Mouse (Mus musculus) monocyte, adult 2 months (primary cell): ENCODE data around the gene Adam19.
A peak's percentile ranks its signal among the peaks of the same experiment; 100 is the strongest.
"Not testable (repeated sequence)": the region's sequence is repeated elsewhere in the genome, so short reads cannot be mapped to it uniquely, and the experiment has no call there.

Experiments
- DNase-seq, 2 experiments: peaks; one replicate each; pipeline ENCODE4 v3.0.0; 2022; ENCODE audit warnings: low spot score in 2 of 2, low read depth in 1 of 2

The Adam19 gene

DNA sequence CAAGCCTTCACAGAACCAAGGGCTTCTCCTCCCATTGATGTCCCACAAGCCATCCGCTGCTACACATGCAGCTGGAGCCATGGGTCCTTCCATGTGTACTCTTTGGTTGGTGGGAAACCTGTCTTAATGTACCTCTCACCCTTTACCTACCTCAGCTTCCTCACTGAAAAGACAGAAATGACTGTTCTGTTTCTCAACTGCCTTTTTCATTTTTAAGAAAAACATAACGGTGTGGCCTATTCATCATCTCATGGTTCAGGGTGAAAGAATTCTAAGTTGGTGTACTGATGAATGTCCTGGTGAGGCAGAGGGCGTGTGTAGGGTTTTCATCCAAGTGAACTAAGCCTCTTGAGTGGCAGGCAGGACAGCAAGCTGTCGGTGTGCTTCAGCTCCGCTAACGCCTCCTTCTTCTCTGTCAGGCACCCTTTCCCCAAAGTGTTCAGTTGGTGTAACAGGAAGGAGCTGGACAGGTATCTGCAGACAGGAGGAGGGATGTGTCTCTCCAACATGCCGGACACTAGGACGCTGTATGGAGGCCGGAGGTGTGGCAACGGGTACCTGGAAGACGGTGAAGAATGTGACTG, 71.1 kb downstream of the Adam19 start:
- DNase-seq, result no peak

DNA sequence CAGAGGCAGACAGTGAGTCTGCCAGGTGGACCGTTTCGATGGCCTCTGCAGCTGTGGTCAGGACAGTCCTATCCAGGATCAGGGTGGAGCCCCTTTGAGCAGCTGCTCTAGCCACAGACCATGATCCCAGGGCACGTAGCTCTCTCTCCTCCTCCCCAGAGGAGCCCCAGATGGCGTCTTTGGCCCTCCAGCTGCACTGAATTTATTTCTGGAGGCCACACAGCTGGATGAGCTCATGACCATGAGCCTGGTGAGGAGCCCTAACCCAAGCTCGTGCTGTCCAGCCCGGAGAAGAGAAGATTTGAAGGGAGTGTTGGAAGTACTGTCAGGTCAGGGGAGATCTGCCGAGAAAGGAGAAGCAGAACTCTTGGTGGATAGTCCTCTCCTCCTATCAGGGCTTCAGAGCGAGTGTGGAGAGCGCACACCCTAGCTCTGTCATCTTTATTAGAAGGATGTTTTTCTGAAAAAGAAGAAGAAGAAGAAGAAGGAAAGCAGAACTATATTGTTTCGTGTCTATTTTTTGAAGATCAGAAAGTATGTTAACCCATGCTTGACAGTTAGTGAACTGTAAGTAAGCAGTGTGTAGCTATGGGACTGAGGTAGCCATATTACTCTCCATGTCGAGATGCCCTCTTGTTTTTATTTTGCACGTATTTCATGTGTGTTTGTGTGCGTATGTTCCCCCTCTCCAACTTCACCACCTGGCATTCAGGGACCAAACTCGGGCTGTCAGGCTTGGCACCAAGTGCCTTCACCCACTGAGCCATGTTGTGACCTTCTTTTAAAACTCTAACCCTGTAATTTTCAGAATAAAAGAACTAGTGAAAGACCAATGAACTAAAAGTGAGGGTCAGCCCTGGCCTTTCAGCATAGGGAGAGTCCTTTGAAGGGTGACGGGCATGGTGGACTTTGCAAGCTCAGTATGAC, 72.1 kb downstream of the Adam19 start:
- peak; percentile 45 to 53 for DNase-seq

DNA sequence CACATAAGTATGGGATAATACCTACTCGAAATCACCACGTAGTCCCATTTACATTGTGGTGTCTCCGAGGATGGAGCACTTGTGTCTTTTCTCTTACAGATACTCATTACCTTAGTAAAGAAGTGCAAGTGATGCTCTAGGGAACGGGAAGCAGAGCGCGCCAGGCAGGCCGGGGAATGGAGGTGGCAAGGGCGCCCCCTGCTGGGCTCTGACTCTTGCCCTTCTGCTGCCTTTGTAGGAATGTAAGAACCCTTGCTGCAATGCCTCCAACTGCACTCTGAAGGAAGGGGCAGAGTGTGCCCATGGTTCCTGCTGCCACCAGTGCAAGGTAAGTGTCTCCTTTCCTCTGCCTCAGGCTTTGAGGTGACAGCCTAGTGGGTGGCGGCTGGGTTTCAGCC, 72.8 kb downstream of the Adam19 start:
- DNase-seq, result peak in 1 of 2 experiments; percentile 67

DNA sequence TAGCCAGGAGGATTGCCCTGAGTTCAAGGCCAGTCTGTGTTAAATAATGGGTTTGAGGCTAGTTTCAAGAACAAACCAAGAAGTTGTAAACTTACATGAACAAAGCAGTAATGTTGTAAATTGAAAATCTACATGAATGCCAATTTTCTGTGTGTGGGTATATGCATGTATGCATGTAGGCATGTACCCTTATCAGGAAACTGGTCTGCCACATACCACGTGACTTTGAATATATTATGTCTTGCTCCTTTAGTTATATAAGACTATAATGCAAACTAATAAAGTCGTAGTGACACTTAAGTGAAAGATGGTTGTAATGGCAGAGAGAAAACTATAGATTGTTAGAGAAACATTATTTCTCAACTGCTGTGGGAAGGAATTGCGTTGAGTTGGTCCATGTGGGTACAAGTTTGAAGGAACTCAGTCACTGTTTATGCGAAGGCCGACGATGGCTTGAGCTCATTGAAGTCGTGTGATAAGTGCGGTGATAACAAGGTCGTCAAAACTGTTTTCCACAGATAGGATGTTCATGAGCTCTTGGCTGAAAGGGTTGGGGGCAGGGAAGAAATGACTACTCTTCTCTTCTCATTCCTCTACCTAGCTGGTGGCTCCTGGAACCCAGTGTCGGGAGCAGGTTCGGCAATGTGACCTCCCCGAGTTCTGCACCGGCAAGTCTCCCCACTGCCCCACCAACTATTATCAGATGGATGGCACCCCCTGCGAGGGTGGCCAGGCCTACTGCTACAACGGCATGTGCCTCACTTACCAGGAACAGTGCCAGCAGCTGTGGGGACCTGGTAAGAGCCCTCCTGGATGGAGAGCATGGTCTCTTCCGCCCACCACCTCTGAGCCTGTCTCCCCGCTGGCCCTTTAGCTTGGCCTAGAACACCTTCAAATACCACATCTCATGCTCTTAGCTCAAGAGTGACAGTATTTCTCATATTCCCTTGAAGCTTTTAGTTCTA, 75.5 kb downstream of the Adam19 start:
- DNase-seq, result no peak

DNA sequence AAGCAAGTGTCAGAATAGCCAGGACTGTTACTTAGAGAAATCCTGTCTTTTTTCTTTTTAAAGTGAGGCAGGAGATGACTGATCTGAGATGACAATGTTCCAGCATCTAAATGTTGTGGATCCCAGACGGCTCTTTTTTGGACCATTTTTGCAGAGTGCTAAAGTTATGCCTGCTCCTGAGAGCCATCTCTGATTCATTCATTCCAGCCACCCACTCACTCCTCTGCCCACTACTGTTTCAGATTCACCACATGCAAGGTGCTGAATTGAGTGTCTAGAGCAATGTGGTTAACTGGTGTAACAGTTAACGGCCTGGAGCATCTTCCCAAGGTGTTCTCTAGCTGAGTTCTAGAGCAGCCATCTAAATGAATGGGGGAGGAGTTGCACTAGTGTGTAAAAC, 79.1 kb downstream of the Adam19 start:
- no peak for DNase-seq

DNA sequence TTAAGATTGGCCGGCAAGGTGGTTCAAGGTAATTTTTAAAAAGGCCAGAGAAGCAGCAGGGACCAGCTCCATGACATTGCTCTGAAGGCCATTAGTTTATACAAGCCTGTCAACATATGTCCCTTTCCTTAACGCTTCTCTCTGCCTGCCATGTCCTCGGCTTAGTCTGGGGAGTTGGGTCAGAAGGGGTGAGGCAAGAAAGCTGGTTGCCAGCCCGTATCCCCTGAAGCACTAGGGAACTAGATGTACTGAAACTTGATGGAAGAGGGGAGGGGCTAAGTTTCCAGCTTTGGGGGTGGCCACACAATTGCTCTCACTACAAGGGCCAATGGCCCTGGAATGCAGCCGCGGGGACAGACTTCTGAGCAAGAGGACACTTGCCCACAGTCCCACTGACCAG, 87.5 kb downstream of the Adam19 start:
- DNase-seq, result no peak

DNA sequence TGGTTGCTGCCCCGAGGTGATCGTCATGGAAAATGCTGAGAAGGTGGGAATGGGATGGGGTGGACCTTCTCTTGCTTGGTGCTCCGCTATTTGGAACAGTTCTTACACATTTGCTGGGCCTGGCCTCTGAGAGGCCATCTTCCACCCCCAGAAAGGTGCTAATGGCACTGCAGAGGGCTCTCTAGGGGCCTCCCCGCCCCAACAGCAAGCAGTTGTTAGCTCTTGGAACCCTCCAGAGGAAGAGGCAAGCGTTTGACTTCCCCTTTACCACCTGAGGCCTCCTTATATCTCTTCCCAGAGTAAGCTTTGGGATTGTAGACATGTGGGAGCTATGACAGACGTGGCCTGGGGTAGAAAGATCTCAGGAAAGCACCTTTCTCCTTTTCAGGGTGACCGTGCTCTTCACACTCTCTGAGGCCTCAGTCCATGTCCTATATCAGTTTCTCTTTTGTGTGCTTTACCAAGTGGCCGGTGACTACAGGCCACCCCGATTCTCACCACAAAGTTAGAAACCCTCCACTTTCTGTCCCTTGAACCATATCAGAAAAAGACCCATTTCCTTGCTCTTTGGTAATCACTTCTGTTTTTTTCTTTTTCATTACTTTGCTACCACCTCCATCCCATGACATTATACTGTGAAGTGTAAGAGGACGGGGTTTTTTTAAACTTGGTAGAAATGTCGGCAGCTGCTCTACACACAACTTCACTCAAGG, 89.5 kb downstream of the Adam19 start:
- no peak for DNase-seq

DNA sequence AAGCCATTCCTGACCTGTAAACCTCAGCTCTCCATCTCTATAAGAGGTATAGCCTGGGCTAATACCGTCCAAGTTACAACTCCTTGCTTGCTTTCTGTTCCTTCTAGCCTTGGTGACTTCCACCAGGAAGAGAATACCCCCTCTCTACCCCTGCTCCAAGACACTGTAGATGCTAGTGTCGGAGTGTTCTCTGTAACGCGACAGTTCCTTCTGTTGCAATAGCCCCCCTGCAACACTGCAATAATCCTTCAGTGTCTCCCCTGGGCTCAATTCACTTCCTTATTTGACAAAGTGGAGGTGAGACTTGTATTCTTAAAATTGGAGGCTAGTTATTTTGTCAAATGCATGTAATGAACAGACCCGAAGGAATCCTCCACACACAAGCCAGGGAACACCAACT, 90.8 kb downstream of the Adam19 start:
- DNase-seq, result no peak

DNA sequence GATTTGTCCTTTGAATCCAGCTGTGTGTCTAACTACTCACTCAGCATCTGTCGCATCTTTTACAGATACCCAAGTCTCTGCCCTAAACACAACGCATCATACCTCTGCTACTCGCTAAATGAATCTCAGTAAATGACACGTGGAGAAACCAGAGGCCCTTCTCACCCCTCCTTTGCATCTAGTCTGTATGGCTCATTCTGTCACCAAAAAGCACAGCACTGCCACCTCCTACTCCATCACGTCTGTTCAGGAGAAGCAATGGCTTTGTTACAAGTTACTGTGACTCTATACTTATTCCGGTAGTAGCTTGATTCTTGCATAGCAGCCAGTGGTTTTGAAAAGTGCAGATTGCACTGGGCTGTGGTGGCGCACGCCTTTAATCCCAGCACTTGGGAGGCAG, 101.2 kb downstream of the Adam19 start:
- no peak for DNase-seq

DNA sequence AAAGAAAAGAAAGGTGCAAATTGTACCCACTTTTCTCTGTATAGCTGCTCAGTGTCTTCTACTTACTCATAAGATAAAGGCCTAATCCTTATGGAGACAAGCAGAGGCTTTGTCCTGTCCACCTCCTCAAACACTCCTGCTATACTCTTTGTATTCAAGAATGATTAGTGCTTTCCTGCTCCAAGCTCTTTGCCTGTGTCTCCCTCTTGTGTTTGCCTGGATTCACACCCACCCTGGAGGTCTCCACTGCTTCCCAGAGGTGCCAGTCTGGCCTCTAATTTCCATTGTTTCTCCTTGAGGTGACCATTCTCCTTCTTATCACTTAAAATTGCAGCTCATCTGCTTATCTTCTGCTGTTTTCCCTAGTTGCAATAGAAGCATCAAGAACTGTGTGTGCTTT, 101.7 kb downstream of the Adam19 start:
- DNase-seq, result no peak

DNA sequence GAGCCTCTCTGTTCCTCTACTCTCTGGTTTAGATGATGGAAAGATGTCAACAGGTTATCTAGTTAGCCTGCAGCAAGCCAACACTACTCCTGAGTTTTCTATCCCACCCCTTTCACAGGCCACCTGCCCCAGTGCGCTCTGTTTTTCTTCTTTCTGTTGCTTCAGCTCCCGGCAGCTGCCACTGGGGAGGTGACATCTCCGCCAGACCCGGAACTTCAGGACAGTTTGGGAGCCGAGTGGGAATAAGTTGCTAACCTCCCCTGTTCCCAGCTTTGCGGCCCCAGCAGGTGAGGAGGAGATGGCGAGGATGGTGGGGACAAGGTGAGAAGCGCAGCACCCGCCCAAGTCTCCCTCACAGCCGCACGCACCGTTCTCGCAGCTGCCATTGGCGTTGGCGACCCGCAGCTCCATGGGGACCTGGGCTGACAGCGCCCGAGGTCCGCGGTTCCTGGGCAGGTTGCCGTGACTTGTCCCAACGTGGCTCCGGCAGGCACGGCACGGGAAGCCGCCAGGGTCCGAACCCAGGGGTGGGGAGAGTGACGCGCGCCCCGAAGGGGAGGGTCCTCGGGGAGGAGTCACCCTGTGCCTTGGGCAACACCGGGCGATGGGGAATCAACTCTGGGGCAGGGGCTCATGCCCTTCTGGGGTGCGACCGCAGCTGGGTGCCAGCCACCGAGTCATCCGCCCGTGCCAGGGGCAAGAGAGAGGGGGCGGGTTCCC, 110.2 kb downstream of the Adam19 start, which contains the start of gene Nipal4:
Nipal4 (minus strand) TSS at position 643 of the 720 bp plus-strand sequence.
- DNase-seq, result no peak

DNA sequence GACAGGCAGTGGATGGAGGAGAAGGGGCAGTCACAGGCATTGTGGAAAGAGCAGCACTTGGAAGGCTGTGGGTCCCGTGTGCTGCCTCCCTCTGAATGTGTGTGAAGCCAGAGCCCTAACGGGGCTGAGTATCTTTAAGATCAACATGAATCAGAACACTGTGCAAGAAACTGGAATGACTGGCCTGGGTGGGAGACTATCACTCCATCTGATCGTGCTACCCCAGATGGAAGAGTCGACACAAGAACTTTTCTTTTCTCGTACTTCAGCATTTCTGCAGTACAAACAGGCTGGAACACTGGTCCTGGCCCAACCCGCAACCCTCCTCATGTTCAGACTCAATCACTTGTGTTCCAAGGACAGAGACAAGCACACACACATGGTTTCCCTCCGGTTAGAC, 112.7 kb downstream of the Adam19 start:
- no peak for DNase-seq

DNA sequence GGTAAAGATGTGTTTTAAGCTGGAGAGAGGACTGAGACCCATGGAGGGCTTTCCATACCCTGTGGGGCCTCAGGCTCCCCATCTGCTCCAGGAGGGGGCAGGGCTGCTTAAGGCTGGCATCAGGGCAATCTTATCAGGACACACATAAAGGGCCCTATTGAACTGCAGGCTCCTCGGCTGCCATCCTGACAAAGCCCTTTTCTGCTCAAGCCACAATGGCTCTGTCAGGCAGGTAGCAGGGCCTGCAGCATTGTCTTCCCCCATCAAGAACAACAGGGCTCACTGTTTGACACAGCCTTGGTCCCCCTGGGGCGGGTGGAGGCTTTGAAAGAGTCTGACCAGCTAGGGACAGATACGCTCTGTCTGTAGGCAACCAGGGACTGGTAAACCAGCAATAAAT, 114.1 kb downstream of the Adam19 start:
- no peak for DNase-seq

DNA sequence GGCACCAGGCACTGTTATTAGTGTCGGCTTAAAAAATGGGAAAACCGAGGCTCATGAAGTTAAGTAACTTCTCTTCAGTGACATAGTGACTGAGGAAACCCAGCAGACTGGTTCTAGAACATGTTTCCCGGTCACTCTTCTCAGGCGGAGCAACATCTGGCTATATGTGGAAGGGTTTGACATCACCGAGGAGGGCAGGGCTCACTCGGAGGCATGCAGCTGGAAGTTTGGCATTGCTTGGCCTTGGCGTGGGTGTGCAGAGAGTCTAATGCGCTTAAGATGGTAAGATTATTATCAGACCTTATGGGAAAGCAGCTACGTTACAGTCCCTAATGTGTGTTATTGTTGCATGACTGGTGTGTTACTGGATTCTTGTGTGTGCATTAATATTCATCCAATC, 116.3 kb downstream of the Adam19 start:
- no peak for DNase-seq

DNA sequence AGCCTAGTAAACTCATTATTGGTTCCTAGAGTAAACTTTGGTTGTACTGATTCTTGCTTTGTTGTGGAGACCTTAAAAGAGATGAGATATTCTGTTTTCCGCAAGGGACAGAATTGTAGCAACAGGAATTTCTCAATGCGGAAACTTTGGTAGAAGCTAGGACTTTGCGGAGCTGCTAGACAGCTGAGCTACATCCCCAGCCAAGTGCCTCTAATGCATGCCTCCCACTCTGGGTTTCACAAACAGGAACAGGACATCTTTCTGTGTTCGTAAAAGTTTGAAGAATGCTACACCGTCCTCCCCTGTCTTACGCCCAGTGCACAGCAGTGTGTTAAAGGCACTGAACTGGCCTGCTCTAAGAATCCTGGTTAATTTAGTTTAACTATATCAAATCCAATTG, 120.4 kb downstream of the Adam19 start:
- DNase-seq, result no peak

DNA sequence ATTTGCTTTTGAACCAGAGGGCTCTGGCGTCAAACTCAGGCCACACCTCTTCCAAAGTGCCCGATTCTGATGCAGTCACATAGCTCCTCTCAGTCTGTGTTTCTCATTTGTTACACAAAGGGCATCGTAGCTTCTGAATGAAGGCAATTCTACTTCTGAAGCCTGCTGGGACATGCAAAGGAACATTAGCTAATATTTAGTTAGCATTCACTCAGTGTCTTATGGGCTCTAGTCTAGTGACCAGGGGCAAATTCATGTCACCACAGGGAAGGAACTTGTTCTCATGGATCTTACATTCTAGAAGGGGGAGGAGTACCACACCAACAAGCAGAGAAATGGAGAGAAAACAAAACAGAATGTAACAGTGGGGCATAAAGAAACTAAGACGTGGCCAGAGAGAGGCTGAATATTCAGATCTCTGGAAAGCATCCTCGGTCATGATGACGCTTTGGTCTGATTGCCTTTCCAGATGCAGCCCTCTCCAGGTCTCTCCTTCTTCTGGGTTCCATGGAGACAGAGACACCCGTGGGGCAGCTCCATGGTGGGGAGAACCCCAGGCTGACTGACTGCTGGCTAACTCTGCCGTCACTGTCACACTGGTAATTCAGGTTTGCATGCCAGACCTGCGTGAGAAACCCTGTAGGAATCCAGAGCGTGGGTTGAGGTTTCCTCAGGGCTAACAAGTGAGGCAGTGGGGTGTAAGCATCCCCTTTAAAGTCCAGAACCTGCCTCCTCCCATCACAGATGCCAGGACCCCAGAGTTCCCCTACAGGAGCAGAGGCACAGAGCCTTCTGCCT, 121.7 kb downstream of the Adam19 start:
- DNase-seq, result no peak

DNA sequence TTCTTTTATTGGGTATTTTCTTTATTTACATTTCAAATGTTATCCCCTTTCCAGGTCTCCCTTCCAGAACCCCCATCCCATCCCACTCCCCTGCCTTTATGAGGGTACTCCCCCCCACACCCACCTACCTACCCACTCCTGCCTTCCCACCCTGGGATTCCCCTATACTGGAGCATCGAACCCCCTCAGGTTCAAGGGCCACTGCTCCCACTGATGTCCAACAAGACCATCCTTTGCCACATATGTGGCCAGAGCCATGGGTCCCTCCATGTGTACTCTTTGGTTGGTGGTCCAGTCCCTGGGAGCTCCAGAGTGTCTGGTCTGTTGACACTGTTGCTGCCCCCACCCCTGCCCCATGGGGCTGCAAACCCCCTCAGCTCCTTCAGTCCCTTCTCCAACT, 126.2 kb downstream of the Adam19 start:
- DNase-seq, result not testable (repeated sequence)

DNA sequence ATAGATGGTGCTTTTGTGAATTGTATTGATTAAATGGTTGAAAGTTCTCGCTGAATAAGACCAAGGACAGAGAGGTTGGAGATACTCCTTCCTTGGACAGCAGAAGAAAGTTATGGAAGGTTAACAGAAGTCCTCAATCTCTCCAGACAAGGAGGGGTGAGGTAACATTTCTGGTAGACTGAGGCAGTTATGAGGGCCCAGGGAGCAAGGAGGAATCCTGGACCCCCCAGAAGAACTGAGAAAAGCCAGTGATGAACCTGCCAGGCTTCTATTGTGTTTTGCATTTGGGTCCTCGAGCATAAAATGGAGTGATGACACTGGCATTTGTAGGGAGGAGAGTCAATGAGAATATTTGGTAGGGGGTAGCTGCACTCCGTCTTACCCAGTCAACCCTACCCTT, 129.2 kb downstream of the Adam19 start:
- no peak for DNase-seq

DNA sequence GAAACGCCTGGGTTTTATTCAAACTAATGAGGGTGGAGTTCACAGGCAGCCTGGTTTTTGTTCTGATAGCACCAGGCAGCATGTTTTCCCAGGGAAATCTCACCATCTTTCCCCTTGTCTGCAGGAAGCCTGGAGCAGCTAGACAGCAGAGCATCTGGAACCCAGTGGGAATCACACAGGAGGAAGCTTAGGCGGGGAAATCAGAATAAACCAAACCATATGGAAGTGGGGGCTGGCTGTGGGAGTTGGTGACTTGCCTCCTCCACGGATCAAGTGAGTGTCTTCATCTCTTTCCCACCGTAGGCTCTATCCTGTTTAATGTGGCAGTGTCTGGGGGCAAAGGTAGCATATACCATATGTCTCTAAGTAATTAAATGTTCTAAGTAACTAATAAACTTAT, 129.7 kb downstream of the Adam19 start:
- no peak for DNase-seq
